Mouse (Mus musculus) midbrain, embryonic 13.5 days (tissue): ENCODE measurements around the gene Lrrc73. TPM values are rescaled to one million over a fixed set of nuclear protein-coding genes. Genes with fewer than 3 reads are reported as not detected.

Experiments used
- ATAC-seq: fragments of 200-750 bp; cut with Nextera tagmentation; 2 replicates; pipeline ENCODE4 v1.8.0; 2017; ENCODE audit warnings: mild to moderate bottlenecking, moderate TSS enrichment, moderate library complexity
- H3K27ac ChIP-seq: fragments of 300-500 bp; sonication (generic); 2 replicates; pipeline ENCODE4 v1.5.1; 2015; ENCODE audit warnings: inconsistent platforms, mild to moderate bottlenecking, moderate library complexity
- H3K27me3 ChIP-seq: fragments of 300-500 bp; sonication (generic); 2 replicates; pipeline ENCODE4 v1.6.1; 2015; ENCODE audit warnings: mild to moderate bottlenecking, inconsistent platforms
- H3K36me3 ChIP-seq: fragments of 300-500 bp; sonication (generic); 2 replicates; pipeline ENCODE4 v1.6.1; 2015; ENCODE audit warnings: mild to moderate bottlenecking, inconsistent platforms
- H3K4me1 ChIP-seq: fragments of 300-500 bp; sonication (generic); replicated peaks from 2 replicates; pipeline ENCODE4 v1.6.1; 2015; ENCODE audit warnings: inconsistent platforms
- H3K4me2 ChIP-seq: fragments of 300-500 bp; sonication (generic); replicated peaks from 2 replicates; pipeline ENCODE4 v1.6.1; 2015; ENCODE audit warnings: moderate library complexity, mild to moderate bottlenecking, inconsistent platforms
- H3K4me3 ChIP-seq: fragments of 300-500 bp; sonication (generic); replicated peaks from 2 replicates; pipeline ENCODE4 v1.5.1; 2015; ENCODE audit warnings: mild to moderate bottlenecking, inconsistent platforms
- H3K9ac ChIP-seq: fragments of 300-500 bp; sonication (generic); replicated peaks from 2 replicates; pipeline ENCODE4 v1.6.1; 2015; ENCODE audit warnings: mild to moderate bottlenecking, inconsistent platforms
- H3K9me3 ChIP-seq: fragments of 300-500 bp; sonication (generic); 2 replicates; pipeline ENCODE4 v1.6.1; 2016; ENCODE audit warnings: mild to moderate bottlenecking, inconsistent platforms
- WGBS: fragments of 180-500 bp; shearing (Covaris S2); methylation state at CpG from one replicate; pipeline ENCODE4 v1.1.7; 2015; 5-methylcytosine and 5-hydroxymethylcytosine counted together
- polyA plus RNA-seq: library from polyadenylated mRNA; unstranded; fragments of >200 nt; fragmentation: Nextera tagmentation; extraction: Ambion mirVana; gene quantifications from 2 replicates; pipeline ENCODE4 v1.2.1, GENCODE M21; 2015

The Lrrc73 gene
- polyA plus RNA-seq, 1 experiment from 2014 or later: 7.5 TPM

- Histone ChIP-seq H3K4me1 (0 out of 2 replicates have a peak, but pooled peaks cover 2% of the 10 kb centered on the region), H3K4me3 (no peak overlapping the region), H3K9me3 (no peaks in the 10 kb centered on the region), H3K9ac (0 out of 2 replicates have a peak overlapping the region, but pooled peaks have one; percentile 6), H3K36me3 (peaks cover 64% of the 10 kb centered on the region), H3K27me3 (no peaks in the 10 kb centered on the region), H3K27ac (no peak overlapping the region), H3K4me2 (no peak overlapping the region)
- ATAC-seq: peak; percentile 74
- 24% methylated on average over 14 of the region's 14 CpGs for WGBS
These were observed 12.7 kb downstream of the Lrrc73 start for GRCm38 (mm10) chr17:46265918-46266618.

- no peak for ATAC-seq
- Histone ChIP-seq H3K9ac (no peak overlapping the region), H3K4me2 (no peak overlapping the region), H3K4me3 (no peak overlapping the region), H3K27ac (no peak overlapping the region), H3K9me3 (no peaks in the 10 kb centered on the region), H3K36me3 (peaks cover 64% of the 10 kb centered on the region), H3K4me1 (0 out of 2 replicates have a peak, but pooled peaks cover 2% of the 10 kb centered on the region), H3K27me3 (no peaks in the 10 kb centered on the region)
- WGBS: 86% methylated on average over 6 of the region's 6 CpGs
These were observed 13.7 kb downstream of the Lrrc73 start for GRCm38 (mm10) chr17:46266986-46267385.

- peaks cover 61% of the 10 kb centered on the region for H3K36me3 ChIP-seq
- WGBS: 86% methylated on average over 7 of the region's 7 CpGs
These were observed 14.2 kb downstream of the Lrrc73 start for GRCm38 (mm10) chr17:46267511-46267910.

GRCm38 (mm10) chr17:46268026-46268720 is 14.8 kb downstream of the Lrrc73 start:
- 87% methylated on average over 10 of the region's 10 CpGs for WGBS

More at GRCm38 (mm10) chr17:46267511-46267910, 14.2 kb downstream of the Lrrc73 start:
- Histone ChIP-seq H3K27me3 (no peaks in the 10 kb centered on the region), H3K27ac (no peak overlapping the region), H3K4me2 (no peak overlapping the region), H3K9me3 (no peaks in the 10 kb centered on the region), H3K4me3 (no peak overlapping the region), H3K9ac (no peak overlapping the region), H3K4me1 (0 out of 2 replicates have a peak, but pooled peaks cover 2% of the 10 kb centered on the region)
- ATAC-seq: no peak

GRCm38 (mm10) chr17:46269771-46270534 is 16.6 kb downstream of the Lrrc73 start:
- Histone ChIP-seq H3K27me3 (no peaks in the 10 kb centered on the region), H3K27ac (no peak overlapping the region), H3K4me3 (no peak overlapping the region), H3K4me2 (no peak overlapping the region), H3K36me3 (peaks cover 36% of the 10 kb centered on the region), H3K9ac (peak overlapping the region; percentile 48; the same call in 1 of the 2 replicates), H3K9me3 (no peaks in the 10 kb centered on the region), H3K4me1 (0 out of 2 replicates have a peak, but pooled peaks cover 2% of the 10 kb centered on the region)
- 86% methylated on average over 19 of the region's 19 CpGs for WGBS
- no peak for ATAC-seq

More at GRCm38 (mm10) chr17:46268026-46268720, 14.8 kb downstream of the Lrrc73 start:
- H3K4me2 ChIP-seq: no peak overlapping the region
- no peak overlapping the region for H3K4me3 ChIP-seq
- H3K9ac ChIP-seq: peak overlapping the region; percentile 23; the same call in 1 of the 2 replicates
- H3K27me3 ChIP-seq: no peaks in the 10 kb centered on the region
- H3K9me3 ChIP-seq: no peaks in the 10 kb centered on the region
- 0 out of 2 replicates have a peak, but pooled peaks cover 2% of the 10 kb centered on the region for H3K4me1 ChIP-seq
- peaks cover 54% of the 10 kb centered on the region for H3K36me3 ChIP-seq
- H3K27ac ChIP-seq: no peak overlapping the region
- no peak for ATAC-seq

- peaks cover 33% of the 10 kb centered on the region for H3K36me3 ChIP-seq
- no peak overlapping the region for H3K4me2 ChIP-seq
- no peak overlapping the region for H3K27ac ChIP-seq
- no peaks in the 10 kb centered on the region for H3K9me3 ChIP-seq
- no peak overlapping the region for H3K4me3 ChIP-seq
- no peaks in the 10 kb centered on the region for H3K4me1 ChIP-seq
- ATAC-seq: no peak
- H3K27me3 ChIP-seq: no peaks in the 10 kb centered on the region
- no peak overlapping the region for H3K9ac ChIP-seq
- WGBS: 95% methylated on average over 2 of the region's 2 CpGs
These were observed 18.7 kb downstream of the Lrrc73 start for GRCm38 (mm10) chr17:46272058-46272457.

GRCm38 (mm10) chr17:46272675-46273074 is 19.3 kb downstream of the Lrrc73 start:
- H3K4me1 ChIP-seq: no peaks in the 10 kb centered on the region
- H3K9me3 ChIP-seq: no peaks in the 10 kb centered on the region
- H3K36me3 ChIP-seq: peaks cover 38% of the 10 kb centered on the region
- H3K27me3 ChIP-seq: no peaks in the 10 kb centered on the region
- H3K9ac ChIP-seq: no peak overlapping the region
- H3K27ac ChIP-seq: no peak overlapping the region
- ATAC-seq: 0 out of 2 replicates have a peak, but pooled peaks have one; percentile 45
- WGBS: 88% methylated on average over 5 of the region's 5 CpGs
- no peak overlapping the region for H3K4me3 ChIP-seq
- H3K4me2 ChIP-seq: no peak overlapping the region

- peaks cover 47% of the 10 kb centered on the region for H3K36me3 ChIP-seq
- no peaks in the 10 kb centered on the region for H3K4me1 ChIP-seq
- no peaks in the 10 kb centered on the region for H3K27me3 ChIP-seq
- H3K27ac ChIP-seq: no peak overlapping the region
- no peak for ATAC-seq
- 79% methylated on average over 1 of the region's 1 CpGs for WGBS
- no peak overlapping the region for H3K9ac ChIP-seq
- no peak overlapping the region for H3K4me3 ChIP-seq
- no peaks in the 10 kb centered on the region for H3K9me3 ChIP-seq
- H3K4me2 ChIP-seq: no peak overlapping the region
These were observed 20.5 kb downstream of the Lrrc73 start for GRCm38 (mm10) chr17:46273803-46274236.

- H3K27ac ChIP-seq: no peak overlapping the region
- no peak for ATAC-seq
- no peak overlapping the region for H3K4me2 ChIP-seq
- H3K9ac ChIP-seq: no peak overlapping the region
- H3K27me3 ChIP-seq: no peaks in the 10 kb centered on the region
- peaks cover 46% of the 10 kb centered on the region for H3K36me3 ChIP-seq
- no peaks in the 10 kb centered on the region for H3K4me1 ChIP-seq
- no peak overlapping the region for H3K4me3 ChIP-seq
- H3K9me3 ChIP-seq: no peaks in the 10 kb centered on the region
- 81% methylated on average over 6 of the region's 6 CpGs for WGBS
These were observed 21.1 kb downstream of the Lrrc73 start for GRCm38 (mm10) chr17:46274465-46274864.

- no peak for ATAC-seq
- no peaks in the 10 kb centered on the region for H3K4me1 ChIP-seq
- H3K27me3 ChIP-seq: no peaks in the 10 kb centered on the region
- no peak overlapping the region for H3K27ac ChIP-seq
- H3K36me3 ChIP-seq: peaks cover 41% of the 10 kb centered on the region
- H3K4me2 ChIP-seq: no peak overlapping the region
- WGBS: 93% methylated on average over 6 of the region's 6 CpGs
- H3K4me3 ChIP-seq: no peak overlapping the region
- no peaks in the 10 kb centered on the region for H3K9me3 ChIP-seq
- H3K9ac ChIP-seq: no peak overlapping the region
These were observed 21.7 kb downstream of the Lrrc73 start for GRCm38 (mm10) chr17:46275034-46275433.

- H3K27me3 ChIP-seq: no peaks in the 10 kb centered on the region
- H3K27ac ChIP-seq: no peak overlapping the region
- H3K4me3 ChIP-seq: no peak overlapping the region
- H3K9me3 ChIP-seq: no peaks in the 10 kb centered on the region
- H3K9ac ChIP-seq: no peak overlapping the region
- no peaks in the 10 kb centered on the region for H3K4me1 ChIP-seq
- no peak overlapping the region for H3K4me2 ChIP-seq
- H3K36me3 ChIP-seq: peaks cover 36% of the 10 kb centered on the region
- no peak for ATAC-seq
- 94% methylated on average over 10 of the region's 10 CpGs for WGBS
These were observed 22.2 kb downstream of the Lrrc73 start for GRCm38 (mm10) chr17:46275506-46275905.
